Mouse (Mus musculus) liver, adult 2 months (tissue): ENCODE results near the gene Trip4. TPM values are rescaled to one million over a fixed set of nuclear protein-coding genes. Genes with fewer than 3 reads are reported as not detected.

ENCODE experiments used
- DNase-seq: peaks from one replicate; pipeline ENCODE4 v3.0.0-alpha.2; 2011; ENCODE audit warnings: low read depth, low spot score; ENCODE audit errors: extremely low read depth
- H3K27ac ChIP-seq: fragments of 200-500 bp; replicated peaks from 2 replicates; pipeline ENCODE4 v1.5.1; 2012; ENCODE audit warnings: low read depth, mild to moderate bottlenecking, control low read depth, inconsistent platforms, low read length; ENCODE audit not compliant: insufficient read depth
- H3K27me3 ChIP-seq: fragments of 200-500 bp; 2 replicates; pipeline ENCODE4 v1.6.1; 2012; ENCODE audit warnings: mild to moderate bottlenecking, moderate library complexity, low read length, inconsistent platforms; ENCODE audit not compliant: control insufficient read depth, insufficient read depth
- H3K36me3 ChIP-seq: fragments of 200-500 bp; 2 replicates; pipeline ENCODE4 v1.6.1; 2012; ENCODE audit warnings: low read length, inconsistent platforms; ENCODE audit not compliant: control insufficient read depth, insufficient read depth
- H3K4me1 ChIP-seq: fragments of 200-500 bp; 2 replicates; pipeline ENCODE4 v1.6.1; 2011; ENCODE audit warnings: low read length; ENCODE audit not compliant: control insufficient read depth, insufficient read depth
- H3K4me3 ChIP-seq: fragments of 200-500 bp; 2 replicates; pipeline ENCODE4 v1.5.1; 2011; ENCODE audit warnings: low read depth, mild to moderate bottlenecking, control low read depth, low read length, moderate library complexity; ENCODE audit not compliant: insufficient read depth
- H3K79me2 ChIP-seq: fragments of 200-500 bp; 2 replicates; pipeline ENCODE4 v1.6.1; 2012; ENCODE audit warnings: inconsistent platforms, mild to moderate bottlenecking, low read length, moderate library complexity; ENCODE audit not compliant: control insufficient read depth, insufficient read depth
- H3K9ac ChIP-seq: fragments of 200-500 bp; 2 replicates; pipeline ENCODE4 v1.6.1; 2012; ENCODE audit warnings: low read depth, mild to moderate bottlenecking, control low read depth, inconsistent platforms, low read length
- CTCF ChIP-seq: fragments of 200-500 bp; IDR thresholded peaks from 2 replicates; pipeline ENCODE4 v1.5.1; 2011; ENCODE audit warnings: low read depth, low read length, control low read depth
- POLR2A ChIP-seq: fragments of 200-500 bp; IDR thresholded peaks from 2 replicates; pipeline ENCODE4 v1.6.1; 2011; ENCODE audit warnings: low read length, control low read depth; ENCODE audit not compliant: insufficient read depth; ENCODE audit errors: extremely low read depth
- WGBS: fragments of 180-500 bp; shearing (Covaris S2); methylation state at CpG from one replicate; pipeline ENCODE4 v1.1.7; 2018; 5-methylcytosine and 5-hydroxymethylcytosine counted together
- polyA plus RNA-seq: library from polyadenylated mRNA; depleted of rRNA; stranded (reverse); fragments of >200 nt; gene quantifications from 2 replicates; pipeline ENCODE4 v1.2.3, GENCODE M21; 2012
- total RNA-seq: library from RNA; depleted of rRNA; stranded (reverse); fragments of >200 nt; gene quantifications from 2 replicates; pipeline ENCODE4 v1.2.3, GENCODE M21; 2014

Trip4 gene
- total and polyA plus RNA-seq, 2 experiments: 6.4 to 30.9 TPM

- no peak overlapping the region for H3K4me3 ChIP-seq
- H3K27me3 ChIP-seq: no peaks in the 10 kb centered on the region
- no peak for DNase-seq
- no peaks in the 10 kb centered on the region for H3K36me3 ChIP-seq
- H3K4me1 ChIP-seq: no peaks in the 10 kb centered on the region
- H3K27ac ChIP-seq: no peak overlapping the region
- H3K79me2 ChIP-seq: peaks cover 17% of the 10 kb centered on the region; the same call in 1 of the 2 replicates
- WGBS: 73% methylated on average over 2 of the region's 2 CpGs
- TF ChIP-seq CTCF (no peak), POLR2A (no peak)
- no peak overlapping the region for H3K9ac ChIP-seq
Observed at GRCm38 (mm10) chr9:65913976-65914375, 5.4 kb upstream of the Trip4 start.

GRCm38 (mm10) chr9:65909837-65910236 lies 1.2 kb upstream of the Trip4 start:
- Histone ChIP-seq H3K9ac (peak overlapping the region; percentile 78; the same call in 1 of the 2 replicates), H3K27ac (no peak overlapping the region; the same call in 1 of the 2 replicates), H3K4me1 (peaks cover 2% of the 10 kb centered on the region; the same call in 1 of the 2 replicates), H3K27me3 (no peaks in the 10 kb centered on the region), H3K4me3 (peak overlapping the region; percentile 68; the same call in 1 of the 2 replicates), H3K79me2 (peaks cover 7% of the 10 kb centered on the region; the same call in 1 of the 2 replicates), H3K36me3 (no peaks in the 10 kb centered on the region)
- WGBS: 5% methylated on average over 4 of the region's 4 CpGs
- DNase-seq: no peak
- TF ChIP-seq CTCF: no peak
- no peak for TF ChIP-seq POLR2A

DNA sequence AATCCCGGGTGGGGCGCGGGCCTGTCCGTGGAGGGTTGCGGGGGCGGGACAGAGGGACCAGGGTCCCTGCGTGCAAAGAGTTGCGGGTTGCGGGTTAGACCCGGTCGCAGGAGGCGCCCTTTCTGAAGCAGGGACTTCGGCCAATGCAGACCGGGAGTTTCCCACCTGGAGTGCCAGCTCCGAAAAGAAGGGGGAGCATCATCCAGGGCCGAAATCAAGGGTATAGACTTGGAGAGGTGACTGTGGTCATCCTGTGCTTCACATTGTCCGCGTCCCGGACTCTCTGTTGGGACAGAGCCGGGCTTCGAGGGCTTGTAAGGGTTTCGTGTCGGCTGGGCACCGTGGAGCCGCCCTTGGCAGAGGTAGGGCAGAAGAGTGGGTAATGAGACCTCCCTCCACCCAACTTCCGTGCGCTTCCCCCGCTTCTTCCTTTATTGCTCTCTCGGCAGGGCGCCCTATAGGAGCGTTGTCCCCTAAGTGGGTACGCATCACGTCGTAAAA lies 757 bp upstream of the Trip4 start:
- H3K4me1 ChIP-seq: peaks cover 2% of the 10 kb centered on the region; the same call in 1 of the 2 replicates
- H3K27ac ChIP-seq: peak overlapping the region; percentile 6; the same call in 1 of the 2 replicates
- H3K27me3 ChIP-seq: no peaks in the 10 kb centered on the region
- H3K79me2 ChIP-seq: peaks cover 7% of the 10 kb centered on the region; the same call in 1 of the 2 replicates
- peak overlapping the region; percentile 68 for H3K4me3 ChIP-seq
- TF ChIP-seq POLR2A: no peak
- TF ChIP-seq CTCF: 0 out of 2 replicates have a peak, but pooled peaks have one; percentile 8
- no peaks in the 10 kb centered on the region for H3K36me3 ChIP-seq
- 1% methylated on average over 33 of the region's 34 CpGs for WGBS
- peak overlapping the region; percentile 78 for H3K9ac ChIP-seq
- DNase-seq: peak; percentile 34

GRCm38 (mm10) chr9:65903419-65903818 lies 5.2 kb downstream of the Trip4 start:
- peaks cover 2% of the 10 kb centered on the region; the same call in 1 of the 2 replicates for H3K4me1 ChIP-seq
- TF ChIP-seq POLR2A: no peak
- TF ChIP-seq CTCF: peak; percentile 25; the same call in 1 of the 2 replicates
- H3K9ac ChIP-seq: no peak overlapping the region
- H3K36me3 ChIP-seq: no peaks in the 10 kb centered on the region
- peak; percentile 47 for DNase-seq
- H3K79me2 ChIP-seq: no peaks in the 10 kb centered on the region
- no peaks in the 10 kb centered on the region for H3K27me3 ChIP-seq
- H3K27ac ChIP-seq: no peak overlapping the region
- no peak overlapping the region for H3K4me3 ChIP-seq

- H3K79me2 ChIP-seq: no peaks in the 10 kb centered on the region
- no peak for TF ChIP-seq CTCF
- no peak for TF ChIP-seq POLR2A
- no peak for DNase-seq
- no peak overlapping the region for H3K27ac ChIP-seq
- 81% methylated on average over 3 of the region's 3 CpGs for WGBS
- no peaks in the 10 kb centered on the region for H3K36me3 ChIP-seq
- no peak overlapping the region for H3K4me3 ChIP-seq
- peaks cover 1% of the 10 kb centered on the region; the same call in 1 of the 2 replicates for H3K4me1 ChIP-seq
- no peaks in the 10 kb centered on the region for H3K27me3 ChIP-seq
- no peak overlapping the region for H3K9ac ChIP-seq
Observed at GRCm38 (mm10) chr9:65902879-65903278, 5.7 kb downstream of the Trip4 start.

GRCm38 (mm10) chr9:65896977-65897376 lies 11.6 kb downstream of the Trip4 start:
- H3K4me3 ChIP-seq: no peak overlapping the region
- no peaks in the 10 kb centered on the region for H3K79me2 ChIP-seq
- peak; percentile 30 for DNase-seq
- no peak overlapping the region for H3K27ac ChIP-seq
- no peak for TF ChIP-seq CTCF
- TF ChIP-seq POLR2A: no peak
- H3K4me1 ChIP-seq: no peaks in the 10 kb centered on the region
- no peaks in the 10 kb centered on the region for H3K27me3 ChIP-seq
- no peak overlapping the region for H3K9ac ChIP-seq
- 79% methylated on average over 2 of the region's 2 CpGs for WGBS
- no peaks in the 10 kb centered on the region for H3K36me3 ChIP-seq
